Mouse (Mus musculus) WW6 (cell line): ENCODE data around the gene Farp2.
A peak's percentile ranks its signal among the peaks of the same experiment; 100 is the strongest.
"Not testable (repeated sequence)": the region's sequence is repeated elsewhere in the genome, so short reads cannot be mapped to it uniquely, and the experiment has no call there.

Experiments
- DNase-seq: peaks from one replicate; pipeline ENCODE4 v3.0.0-alpha.2; 2013; ENCODE audit warnings: low read depth, low spot score

The Farp2 gene

GRCm38 (mm10) chr1:93511585-93512350 lies at the start of gene Farp2:
Gene Farp2, plus strand, starts transcription at chr1:93512079.
- DNase-seq = peak; percentile 90

- DNase-seq = no peak
Measured at GRCm38 (mm10) chr1:93465066-93465465, 46.8 kb upstream of the Farp2 start.

- no peak for DNase-seq
Measured at GRCm38 (mm10) chr1:93465746-93466145, 46.1 kb upstream of the Farp2 start.

GRCm38 (mm10) chr1:93468626-93469025 lies 43.3 kb upstream of the Farp2 start:
- no peak for DNase-seq

- no peak for DNase-seq
Measured at GRCm38 (mm10) chr1:93475694-93476093, 36.2 kb upstream of the Farp2 start.

GRCm38 (mm10) chr1:93477758-93478585 lies 33.9 kb upstream of the Farp2 start:
- peak; percentile 83 for DNase-seq

- DNase-seq = peak; percentile 96
Measured at GRCm38 (mm10) chr1:93478586-93479475, 33.0 kb upstream of the Farp2 start, which contains the start of gene Hdlbp. Gene Hdlbp, minus strand, starts transcription at chr1:93478815.

GRCm38 (mm10) chr1:93479476-93480083 lies 32.3 kb upstream of the Farp2 start:
- no peak for DNase-seq

GRCm38 (mm10) chr1:93486302-93486701 lies 25.6 kb upstream of the Farp2 start:
- not testable (repeated sequence) for DNase-seq

- DNase-seq = no peak
Measured at GRCm38 (mm10) chr1:93495312-93495711, 16.6 kb upstream of the Farp2 start.

- DNase-seq = no peak
Measured at GRCm38 (mm10) chr1:93506944-93507676, 4.8 kb upstream of the Farp2 start.

GRCm38 (mm10) chr1:93508576-93508975 lies 3.3 kb upstream of the Farp2 start:
- not testable (repeated sequence) for DNase-seq

- no peak for DNase-seq
Measured at GRCm38 (mm10) chr1:93512351-93512690, 442 bp downstream of the Farp2 start.

- DNase-seq = no peak
Measured at GRCm38 (mm10) chr1:93513221-93513620, 1.3 kb downstream of the Farp2 start.

GRCm38 (mm10) chr1:93521491-93521890 lies 9.6 kb downstream of the Farp2 start:
- no peak for DNase-seq

- DNase-seq = no peak
Measured at GRCm38 (mm10) chr1:93522325-93522724, 10.4 kb downstream of the Farp2 start.

- DNase-seq = no peak
Measured at GRCm38 (mm10) chr1:93529801-93530200, 17.9 kb downstream of the Farp2 start.

- DNase-seq = no peak
Measured at GRCm38 (mm10) chr1:93537227-93537626, 25.3 kb downstream of the Farp2 start.

- DNase-seq = no peak
Measured at GRCm38 (mm10) chr1:93543196-93543595, 31.3 kb downstream of the Farp2 start.

- no peak for DNase-seq
Measured at GRCm38 (mm10) chr1:93547286-93547685, 35.4 kb downstream of the Farp2 start.

GRCm38 (mm10) chr1:93551427-93551826 lies 39.5 kb downstream of the Farp2 start:
- no peak for DNase-seq
